Mouse (Mus musculus) MN1 (cell line): Measurements from ENCODE around the gene Rara.
A peak's percentile ranks its signal among the peaks of the same experiment; 100 is the strongest.
"Not testable (repeated sequence)": the region's sequence is repeated elsewhere in the genome, so short reads cannot be mapped to it uniquely, and the experiment has no call there.

Experiments used
- DNase-seq: peaks from one replicate; pipeline ENCODE4 v3.0.0-alpha.2; 2016; ENCODE audit warnings: low spot score

Rara gene

GRCm38 (mm10) chr11:98927438-98928076 is at the start of gene Rara:
Rara (plus strand) TSS chr11:98927818.
- DNase-seq, result no peak

- DNase-seq, result no peak
Measured at GRCm38 (mm10) chr11:98887703-98888102, 39.9 kb upstream of the Rara start.

GRCm38 (mm10) chr11:98889077-98889476 is 38.5 kb upstream of the Rara start:
- DNase-seq, result no peak

GRCm38 (mm10) chr11:98889977-98890376 is 37.6 kb upstream of the Rara start:
- DNase-seq, result no peak

- no peak for DNase-seq
Measured at GRCm38 (mm10) chr11:98892426-98892825, 35.2 kb upstream of the Rara start.

GRCm38 (mm10) chr11:98900529-98901125 is 27.0 kb upstream of the Rara start:
- no peak for DNase-seq

- no peak for DNase-seq
Measured at GRCm38 (mm10) chr11:98902621-98903245, 24.9 kb upstream of the Rara start.

GRCm38 (mm10) chr11:98904577-98904976 is 23.0 kb upstream of the Rara start:
- DNase-seq, result no peak

GRCm38 (mm10) chr11:98905033-98905432 is 22.6 kb upstream of the Rara start:
- no peak for DNase-seq

GRCm38 (mm10) chr11:98905583-98905982 is 22.0 kb upstream of the Rara start:
- DNase-seq, result no peak

- DNase-seq, result no peak
Measured at GRCm38 (mm10) chr11:98907063-98907436, 20.6 kb upstream of the Rara start.

GRCm38 (mm10) chr11:98907437-98908173 is 20.0 kb upstream of the Rara start, which contains the start of gene Cdc6:
Cdc6 (plus strand) TSS chr11:98907801.
- peak; percentile 97 for DNase-seq

GRCm38 (mm10) chr11:98909654-98910053 is 18.0 kb upstream of the Rara start:
- DNase-seq, result peak; percentile 70

- DNase-seq, result no peak
Measured at GRCm38 (mm10) chr11:98910415-98910814, 17.2 kb upstream of the Rara start.

- DNase-seq, result no peak
Measured at GRCm38 (mm10) chr11:98911498-98911897, 16.1 kb upstream of the Rara start.

GRCm38 (mm10) chr11:98914196-98914595 is 13.4 kb upstream of the Rara start:
- no peak for DNase-seq

GRCm38 (mm10) chr11:98916376-98916775 is 11.2 kb upstream of the Rara start:
- not testable (repeated sequence) for DNase-seq

GRCm38 (mm10) chr11:98917428-98918005 is 10.1 kb upstream of the Rara start:
- no peak for DNase-seq

GRCm38 (mm10) chr11:98918231-98918630 is 9.4 kb upstream of the Rara start:
- DNase-seq, result peak; percentile 66

GRCm38 (mm10) chr11:98919009-98919408 is 8.6 kb upstream of the Rara start:
- no peak for DNase-seq

GRCm38 (mm10) chr11:98921813-98922212 is 5.8 kb upstream of the Rara start:
- peak; percentile 87 for DNase-seq

- peak; percentile 85 for DNase-seq
Measured at GRCm38 (mm10) chr11:98922307-98922706, 5.3 kb upstream of the Rara start.
